Mouse (Mus musculus) cerebellum, adult 9-11 months (tissue): ENCODE results near the gene Tmem258.

Experiments used
- DNase-seq: peaks from one replicate; pipeline ENCODE4 v3.0.0; 2022

The Tmem258 gene

GRCm38 (mm10) chr19:10185876-10186275 is 17.9 kb upstream of the Tmem258 start:
- peak; percentile 43 for DNase-seq

- DNase-seq = peak; percentile 49
Measured at GRCm38 (mm10) chr19:10186569-10186968, 17.2 kb upstream of the Tmem258 start.

- peak; percentile 89 for DNase-seq
Measured at GRCm38 (mm10) chr19:10188281-10188811, 15.5 kb upstream of the Tmem258 start.

GRCm38 (mm10) chr19:10189022-10189421 is 14.8 kb upstream of the Tmem258 start:
- DNase-seq = peak; percentile 38

DNA sequence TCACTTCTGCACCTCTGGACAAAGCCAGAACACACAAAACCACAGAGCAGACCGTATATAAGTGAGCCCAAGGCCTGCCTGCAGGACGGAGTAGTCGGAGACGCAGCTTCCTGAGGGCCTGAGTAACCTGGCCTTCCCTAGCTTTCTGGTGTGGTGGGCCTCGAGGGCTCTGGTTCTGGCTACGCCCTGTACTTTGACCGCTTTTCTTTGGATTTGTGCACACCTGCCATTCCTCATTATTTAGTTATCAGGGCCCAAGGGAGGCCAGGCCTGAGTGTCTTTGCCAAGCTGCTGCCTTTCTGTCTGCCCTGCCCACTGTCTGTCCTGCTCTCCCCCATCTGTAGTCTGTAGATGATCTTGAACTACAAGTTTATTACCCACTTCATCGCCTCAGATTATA is 13.9 kb upstream of the Tmem258 start:
- DNase-seq = no peak

GRCm38 (mm10) chr19:10190796-10191195 is 13.0 kb upstream of the Tmem258 start:
- peak; percentile 61 for DNase-seq

DNA sequence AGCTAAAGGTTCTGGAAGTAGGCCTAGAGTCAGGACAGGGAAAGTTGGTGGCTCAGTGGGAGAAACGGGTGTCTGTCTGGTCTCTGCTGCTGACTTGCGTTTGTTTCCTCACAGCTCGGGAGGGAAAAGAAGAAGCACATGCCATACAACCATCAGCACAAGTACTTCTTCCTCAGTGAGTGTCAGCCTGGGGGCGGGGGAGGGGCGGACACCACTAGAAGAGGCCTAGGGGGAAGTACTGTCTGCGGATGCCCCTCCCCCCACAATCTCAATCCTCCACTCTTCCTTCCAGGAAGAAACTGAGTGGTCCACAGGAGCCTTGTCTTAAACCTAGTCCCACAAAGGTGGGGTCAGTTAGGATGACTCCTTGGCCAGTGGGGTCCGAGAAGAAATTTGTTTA is 12.5 kb upstream of the Tmem258 start:
- DNase-seq = no peak

DNA sequence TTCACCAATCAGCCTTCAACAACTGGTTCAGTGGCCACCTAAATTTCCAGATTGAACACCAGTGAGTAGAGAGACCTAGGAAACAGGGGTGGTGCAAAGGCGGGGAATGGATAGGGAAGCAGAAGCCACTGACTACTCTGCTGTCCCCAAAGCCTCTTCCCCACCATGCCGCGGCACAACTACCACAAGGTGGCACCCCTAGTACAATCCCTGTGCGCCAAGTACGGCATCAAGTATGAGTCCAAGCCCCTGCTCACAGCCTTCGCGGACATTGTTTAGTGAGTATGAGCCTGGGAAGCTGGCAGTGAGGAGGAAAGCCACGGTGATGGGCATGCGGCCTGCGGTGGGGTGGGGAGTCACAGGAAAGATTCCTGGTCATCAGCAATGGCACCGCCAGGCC is 9.5 kb upstream of the Tmem258 start:
- DNase-seq = no peak

GRCm38 (mm10) chr19:10195252-10195651 is 8.6 kb upstream of the Tmem258 start:
- no peak for DNase-seq

- DNase-seq = no peak
Measured at GRCm38 (mm10) chr19:10197130-10197529, 6.7 kb upstream of the Tmem258 start.

DNA sequence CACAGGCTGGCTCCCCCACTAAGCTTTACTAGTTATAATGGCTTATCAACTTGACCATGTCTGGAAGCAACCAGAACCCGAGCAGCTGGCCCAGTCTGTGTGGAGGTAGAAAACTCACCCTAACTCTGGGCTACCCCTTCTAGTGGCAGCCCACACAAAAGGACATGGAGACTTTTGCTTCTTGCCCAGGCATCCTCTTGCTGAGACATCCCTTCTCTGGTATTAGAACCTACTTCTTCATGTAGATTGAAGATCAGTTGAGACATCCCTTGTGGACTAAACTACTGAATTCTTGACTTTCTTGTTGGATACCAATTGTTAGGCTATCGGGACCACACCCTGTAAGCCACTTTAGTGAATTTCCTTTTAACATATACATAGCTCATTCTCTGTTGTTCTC is 5.5 kb upstream of the Tmem258 start:
- DNase-seq = no peak

DNA sequence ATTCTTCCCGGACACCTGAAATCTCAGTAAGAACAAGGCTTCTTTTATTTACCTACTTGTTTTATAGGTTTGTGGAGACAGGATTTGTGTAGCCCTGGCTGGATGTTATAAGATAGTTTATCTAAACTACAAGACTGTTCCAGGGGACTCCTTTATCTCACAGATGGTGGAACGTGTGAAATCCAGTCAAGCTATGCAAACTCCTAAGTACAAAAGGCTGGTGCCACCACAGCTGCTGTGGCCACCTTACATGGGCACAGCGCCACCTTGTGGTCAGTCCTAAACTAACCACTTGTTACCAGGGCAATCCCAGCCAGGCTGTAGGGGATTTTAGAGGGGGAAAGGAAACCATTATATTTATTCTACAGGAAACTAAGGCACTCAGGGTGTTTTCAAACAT is 5.1 kb upstream of the Tmem258 start:
- DNase-seq = peak; percentile 65

- no peak for DNase-seq
Measured at GRCm38 (mm10) chr19:10203146-10203847, 517 bp upstream of the Tmem258 start.

DNA sequence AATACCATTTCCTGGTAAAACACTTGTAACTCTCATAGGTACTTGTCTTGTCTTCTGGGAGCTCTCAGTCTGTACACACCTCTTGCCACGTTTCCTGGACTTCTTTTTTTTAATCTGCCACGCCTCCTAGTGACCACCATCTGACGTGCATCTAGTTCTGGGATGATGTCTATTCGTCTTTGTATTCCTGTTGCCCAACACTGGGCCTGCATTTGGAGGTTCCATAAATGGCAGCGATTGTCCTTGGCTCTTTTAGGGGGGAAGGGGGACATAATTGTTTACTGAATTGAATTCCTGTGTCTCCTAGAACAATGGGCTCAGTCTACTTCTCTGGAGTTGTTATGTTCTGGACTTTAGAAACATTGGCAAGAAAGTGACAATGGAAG is 795 bp downstream of the Tmem258 start:
- DNase-seq = peak; percentile 71

DNA sequence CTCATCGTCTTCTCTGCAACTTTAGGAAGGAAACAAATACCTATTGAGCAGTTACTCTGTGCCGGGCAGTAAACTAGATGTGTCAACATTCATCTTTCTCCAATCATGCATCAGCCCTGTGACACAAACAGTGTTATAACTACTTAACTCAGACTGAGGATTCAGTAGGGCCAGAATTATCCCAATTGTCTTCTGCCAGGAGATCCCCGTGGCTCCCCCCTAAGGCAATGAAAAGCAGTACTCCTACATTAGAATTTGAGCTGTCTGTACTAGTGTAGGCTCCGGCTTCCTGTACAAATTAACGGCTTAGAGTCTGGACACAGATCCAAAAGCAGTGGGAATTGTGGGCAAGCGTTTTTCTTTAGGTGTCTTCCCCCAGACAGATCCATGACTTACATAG is 1.2 kb downstream of the Tmem258 start:
- no peak for DNase-seq

- no peak for DNase-seq
Measured at GRCm38 (mm10) chr19:10208851-10209250, 5.0 kb downstream of the Tmem258 start.

- no peak for DNase-seq
Measured at GRCm38 (mm10) chr19:10210885-10211284, 7.1 kb downstream of the Tmem258 start.

- no peak for DNase-seq
Measured at GRCm38 (mm10) chr19:10213796-10214471, 10.1 kb downstream of the Tmem258 start.

GRCm38 (mm10) chr19:10216101-10216500 is 12.3 kb downstream of the Tmem258 start:
- DNase-seq = no peak

DNA sequence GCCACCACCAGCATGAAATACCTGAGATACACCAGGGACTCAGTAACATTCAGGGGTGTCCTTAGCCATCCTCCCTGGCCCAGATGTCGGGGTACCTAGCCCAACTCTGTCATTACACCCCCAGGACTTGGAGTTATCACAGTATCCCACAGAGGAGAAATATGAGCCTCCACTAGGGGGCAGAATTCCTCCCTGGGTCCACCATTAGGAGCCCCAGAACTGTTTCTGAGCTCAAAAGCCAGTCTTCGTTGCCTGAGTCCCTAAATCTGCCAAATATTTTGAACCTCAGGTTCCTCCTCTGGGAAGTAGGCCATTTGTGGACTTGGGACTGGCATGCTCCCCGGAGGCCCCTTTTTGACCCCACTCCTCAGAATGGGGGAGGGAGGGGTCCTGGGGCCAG is 15.3 kb downstream of the Tmem258 start:
- no peak for DNase-seq

DNA sequence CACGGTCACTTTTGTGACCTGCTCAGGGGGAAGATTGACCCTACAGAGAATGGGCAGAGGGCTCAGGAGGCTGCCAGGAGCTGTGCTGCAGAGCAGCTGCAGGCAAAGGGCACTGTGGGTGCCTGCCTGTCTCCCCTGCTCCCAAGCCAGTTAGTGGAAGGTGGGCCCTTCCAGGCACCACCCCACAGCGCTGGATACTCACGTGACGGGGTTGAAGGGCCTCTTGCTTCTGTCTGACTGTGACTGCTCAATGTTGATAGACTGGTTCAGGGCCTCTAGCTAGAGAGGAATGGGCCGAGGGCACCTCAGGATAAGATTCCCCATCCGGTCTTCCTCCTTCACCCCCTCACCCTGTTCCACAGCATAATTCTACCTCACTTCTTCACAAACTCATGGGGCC is 15.8 kb downstream of the Tmem258 start:
- no peak for DNase-seq

GRCm38 (mm10) chr19:10221585-10221984 is 17.8 kb downstream of the Tmem258 start:
- no peak for DNase-seq

GRCm38 (mm10) chr19:10222656-10223055 is 18.8 kb downstream of the Tmem258 start:
- DNase-seq = no peak

GRCm38 (mm10) chr19:10223561-10223960 is 19.7 kb downstream of the Tmem258 start:
- DNase-seq = no peak
